In the genomic region with DNA sequence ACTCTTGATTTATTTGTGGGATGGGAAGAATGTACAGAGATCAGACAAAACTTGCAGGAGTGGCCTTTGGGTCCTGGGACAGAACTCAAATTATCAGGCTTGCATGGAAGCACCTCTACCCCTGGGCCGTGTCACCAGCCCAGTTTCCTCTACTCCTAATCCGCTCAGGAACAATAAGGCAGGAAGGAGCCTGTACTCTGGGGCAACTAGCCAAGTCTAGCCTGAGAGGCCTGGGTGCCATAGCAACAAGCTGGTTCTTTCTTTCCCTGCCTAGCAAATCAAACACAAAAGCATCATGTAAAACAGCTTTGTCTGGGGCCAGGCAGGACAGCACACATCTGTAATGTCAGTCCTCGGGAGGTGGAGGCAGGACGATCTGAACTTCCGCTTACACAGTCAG, we compare ENCODE assay signal across 8 mouse cellular contexts. TPM values are rescaled to one million over a fixed set of nuclear protein-coding genes. Genes with fewer than 3 reads are reported as not detected.
DNase-seq lines count a peak whose midpoint lies in the region; ATAC-seq and TF ChIP-seq lines count a peak whose summit lies in the region.

No protein-coding gene starts in this region.

- no peak overlapping the region for H3K4me2 ChIP-seq in heart, embryonic 11.5 days
- H3K4me2 ChIP-seq in kidney, postnatal 0 days (ENCODE audit: low read length), result no peak overlapping the region
- H3K4me2 ChIP-seq in lung, embryonic 16.5 days (ENCODE audit: low read depth, low read length), result no peak overlapping the region
- H3K4me2 ChIP-seq in stomach, embryonic 16.5 days (ENCODE audit: low read depth, low read length), result no peak overlapping the region

- H3K4me1 ChIP-seq in heart, embryonic 11.5 days (ENCODE audit: control insufficient read depth, insufficient read depth, low read length), result no peaks in the 10 kb centered on the region
- peaks cover 2% of the 10 kb centered on the region; the same call in 1 of the 2 replicates for H3K4me1 ChIP-seq in kidney, postnatal 0 days (replicated peaks; ENCODE audit: insufficient read depth, low read length)
- no peaks in the 10 kb centered on the region; the same call in 1 of the 2 replicates for H3K4me1 ChIP-seq in lung, embryonic 16.5 days (replicated peaks; ENCODE audit: control insufficient read depth, insufficient read depth, low read length)
- peaks cover 3% of the 10 kb centered on the region; the same call in 1 of the 2 replicates for H3K4me1 ChIP-seq in stomach, embryonic 16.5 days (ENCODE audit: control insufficient read depth, insufficient read depth, low read length)

- DNase-seq in 3T3-L1 (ENCODE audit: low read depth, low spot score) (peak; percentile 18), ZHBTc4 (ENCODE audit: low read depth, low spot score) (peak; percentile 69)
- DNase-seq in kidney, postnatal 0 days (ENCODE audit: low spot score), result peak; percentile 60
- no peak for DNase-seq in cerebellum, adult 9-11 months
- no peak for DNase-seq in urinary bladder, postnatal 25 days (ENCODE audit: low spot score)

- 77% methylated on average over 5 of the region's 5 CpGs for WGBS in heart, embryonic 11.5 days (ENCODE audit: insufficient replicate concordance)
- 71% methylated on average over 5 of the region's 5 CpGs for WGBS in kidney, postnatal 0 days
- 66% methylated on average over 5 of the region's 5 CpGs for WGBS in lung, embryonic 16.5 days
- 71% methylated on average over 5 of the region's 5 CpGs for WGBS in stomach, embryonic 16.5 days

- H3K27me3 ChIP-seq in heart, embryonic 11.5 days (ENCODE audit: control insufficient read depth, insufficient read depth, low read length), result no peaks in the 10 kb centered on the region
- no peaks in the 10 kb centered on the region for H3K27me3 ChIP-seq in kidney, postnatal 0 days (ENCODE audit: insufficient read depth, low read length)
- H3K27me3 ChIP-seq in lung, embryonic 16.5 days (ENCODE audit: control insufficient read depth, insufficient read depth, low read depth, low read length), result no peaks in the 10 kb centered on the region
- H3K27me3 ChIP-seq in stomach, embryonic 16.5 days (ENCODE audit: control insufficient read depth, insufficient read depth, low read length), result no peaks in the 10 kb centered on the region

- no peak overlapping the region for H3K4me3 ChIP-seq in heart, embryonic 11.5 days (ENCODE audit: low read depth, low read length)
- no peak overlapping the region for H3K4me3 ChIP-seq in kidney, postnatal 0 days (replicated peaks; ENCODE audit: low read depth, low read length)
- no peak overlapping the region for H3K4me3 ChIP-seq in lung, embryonic 16.5 days (ENCODE audit: low read length)
- no peak overlapping the region for H3K4me3 ChIP-seq in stomach, embryonic 16.5 days (replicated peaks; ENCODE audit: low read length)

- H3K9ac ChIP-seq in heart, embryonic 11.5 days (ENCODE audit: low read depth, low read length), result no peak overlapping the region
- no peak overlapping the region for H3K9ac ChIP-seq in kidney, postnatal 0 days (ENCODE audit: low read depth, low read length)
- H3K9ac ChIP-seq in lung, embryonic 16.5 days (ENCODE audit: low read length), result no peak overlapping the region
- no peak overlapping the region for H3K9ac ChIP-seq in stomach, embryonic 16.5 days (ENCODE audit: low read length)

- no peak for TF ChIP-seq CTCF in kidney, postnatal 0 days (IDR thresholded peaks at IDR 0.05; ENCODE audit: low read depth)

- no peak for ATAC-seq in heart, embryonic 11.5 days (replicated peaks; ENCODE audit: insufficient number of reproducible peaks, low FRiP score, low TSS enrichment)
- no peak for ATAC-seq in kidney, postnatal 0 days (replicated peaks; ENCODE audit: low FRiP score, low read depth)
- peak; percentile 87 for ATAC-seq in lung, embryonic 16.5 days (ENCODE audit: low read depth)
- ATAC-seq in stomach, embryonic 16.5 days (ENCODE audit: insufficient read depth, low FRiP score), result peak; percentile 61; the same call in 1 of the 2 replicates

- no peaks in the 10 kb centered on the region for H3K9me3 ChIP-seq in heart, embryonic 11.5 days (replicated peaks; ENCODE audit: control insufficient read depth, low read length)
- H3K9me3 ChIP-seq in kidney, postnatal 0 days (replicated peaks; ENCODE audit: low read length), result no peaks in the 10 kb centered on the region
- H3K9me3 ChIP-seq in lung, embryonic 16.5 days (ENCODE audit: control insufficient read depth, low read length), result no peaks in the 10 kb centered on the region
- H3K9me3 ChIP-seq in stomach, embryonic 16.5 days (replicated peaks; ENCODE audit: control insufficient read depth, low read length), result no peaks in the 10 kb centered on the region

- 0 out of 2 replicates have a peak overlapping the region, but pooled peaks have one; percentile 41 for H3K27ac ChIP-seq in heart, embryonic 11.5 days (ENCODE audit: low read depth, low read length)
- 0 out of 2 replicates have a peak overlapping the region, but pooled peaks have one; percentile 31 for H3K27ac ChIP-seq in kidney, postnatal 0 days
- H3K27ac ChIP-seq in lung, embryonic 16.5 days (ENCODE audit: low read length), result no peak overlapping the region
- no peak overlapping the region for H3K27ac ChIP-seq in stomach, embryonic 16.5 days (ENCODE audit: low read length)

- H3K36me3 ChIP-seq in heart, embryonic 11.5 days (ENCODE audit: control insufficient read depth, insufficient read depth, low read length), result no peaks in the 10 kb centered on the region
- H3K36me3 ChIP-seq in kidney, postnatal 0 days (ENCODE audit: insufficient read depth, low read length), result no peaks in the 10 kb centered on the region
- H3K36me3 ChIP-seq in lung, embryonic 16.5 days (ENCODE audit: control insufficient read depth, insufficient read depth, low read length), result peaks cover 2% of the 10 kb centered on the region; the same call in 1 of the 2 replicates
- H3K36me3 ChIP-seq in stomach, embryonic 16.5 days (ENCODE audit: control insufficient read depth, insufficient read depth, low read length), result no peaks in the 10 kb centered on the region

RNA-seq across cellular contexts. Expression of gene Myo6, which starts 9.6 kb away (rescaled TPM):
- polyA plus RNA-seq in heart, embryonic 11.5 days (2014; fragmentation: Nextera tagmentation; extraction: Ambion mirVana), result 13.9 and 14.1 TPM in 2 replicates
- 51.0 and 63.1 TPM in 2 replicates for polyA plus RNA-seq in kidney, postnatal 0 days (2015; fragmentation: Nextera tagmentation; extraction: Ambion mirVana)
- polyA plus RNA-seq in lung, embryonic 16.5 days (2015; fragmentation: Nextera tagmentation; extraction: Ambion mirVana), result 27.9 and 29.0 TPM in 2 replicates
- polyA plus RNA-seq in stomach, embryonic 16.5 days (2015; fragmentation: Nextera tagmentation; extraction: Ambion mirVana), result 47.0 and 47.6 TPM in 2 replicates

Comparison
In these comparisons a context has a peak if more than half of its experiments do, and no peak if none do; other contexts are left out.
1. DNase-seq: peak in 3T3-L1 (single experiment), ZHBTc4 (single experiment) and kidney, postnatal 0 days (single experiment); none in cerebellum, adult 9-11 months (single experiment) and urinary bladder, postnatal 25 days (single experiment).
2. ATAC-seq: peak in lung, embryonic 16.5 days (single experiment) and stomach, embryonic 16.5 days (single experiment); none in heart, embryonic 11.5 days (single experiment) and kidney, postnatal 0 days (single experiment).
3. H3K27ac ChIP-seq: peak in heart, embryonic 11.5 days (single experiment) and kidney, postnatal 0 days (single experiment); none in lung, embryonic 16.5 days (single experiment) and stomach, embryonic 16.5 days (single experiment).